Mouse (Mus musculus): ENCODE data around the gene Stk10. TPM values are rescaled to one million over a fixed set of nuclear protein-coding genes. Genes with fewer than 3 reads are reported as not detected.

Stk10 gene
- polyA plus RNA-seq, 1 experiment from 2014 or later: 2.4 TPM

- Histone ChIP-seq H3K27ac (ENCODE audit: low read depth, low read length) (0 out of 2 replicates have a peak overlapping the region, but pooled peaks have one; percentile 6), H3K4me3 (ENCODE audit: low read depth, low read length) (no peak overlapping the region), H3K27me3 (ENCODE audit: control insufficient read depth, insufficient read depth, low read length) (no peaks in the 10 kb centered on the region), H3K4me1 (ENCODE audit: control insufficient read depth, insufficient read depth, low read length) (peaks cover 17% of the 10 kb centered on the region), H3K4me2 (ENCODE audit: low read depth) (no peak overlapping the region), H3K9me3 (ENCODE audit: control insufficient read depth, low read length) (no peaks in the 10 kb centered on the region), H3K36me3 (ENCODE audit: control insufficient read depth, insufficient read depth, low read length) (no peaks in the 10 kb centered on the region), H3K9ac (ENCODE audit: low read length) (no peak overlapping the region)
- peak; percentile 31; the same call in 1 of the 2 replicates for ATAC-seq (ENCODE audit: insufficient read depth, low FRiP score, low TSS enrichment)
- WGBS: 69% methylated on average over 12 of the region's 12 CpGs
- no peak for DNase-seq (ENCODE audit: low spot score)
Observed at GRCm38 (mm10) chr11:32551579-32552297, 18.6 kb downstream of the Stk10 start.

- Histone ChIP-seq H3K4me2 (ENCODE audit: low read depth) (no peak overlapping the region), H3K9me3 (ENCODE audit: control insufficient read depth, low read length) (no peaks in the 10 kb centered on the region), H3K36me3 (ENCODE audit: control insufficient read depth, insufficient read depth, low read length) (no peaks in the 10 kb centered on the region), H3K4me3 (ENCODE audit: low read depth, low read length) (no peak overlapping the region), H3K27me3 (ENCODE audit: control insufficient read depth, insufficient read depth, low read length) (no peaks in the 10 kb centered on the region), H3K9ac (ENCODE audit: low read length) (peak overlapping the region; percentile 10; the same call in 1 of the 2 replicates), H3K27ac (ENCODE audit: low read depth, low read length) (no peak overlapping the region), H3K4me1 (ENCODE audit: control insufficient read depth, insufficient read depth, low read length) (peaks cover 17% of the 10 kb centered on the region)
- WGBS: 67% methylated on average over 13 of the region's 13 CpGs
- ATAC-seq (ENCODE audit: insufficient read depth, low FRiP score, low TSS enrichment): no peak
- no peak for DNase-seq (ENCODE audit: low spot score)
Observed at GRCm38 (mm10) chr11:32552401-32553090, 19.4 kb downstream of the Stk10 start.

GRCm38 (mm10) chr11:32553311-32554140 lies 20.4 kb downstream of the Stk10 start:
- no peak overlapping the region for H3K4me2 ChIP-seq (ENCODE audit: low read depth)
- DNase-seq (ENCODE audit: low spot score) (no peak), ATAC-seq (ENCODE audit: insufficient read depth, low FRiP score, low TSS enrichment) (no peak)
- no peaks in the 10 kb centered on the region for H3K27me3 ChIP-seq (ENCODE audit: control insufficient read depth, insufficient read depth, low read length)
- no peaks in the 10 kb centered on the region for H3K9me3 ChIP-seq (ENCODE audit: control insufficient read depth, low read length)
- no peak overlapping the region for H3K4me3 ChIP-seq (ENCODE audit: low read depth, low read length)
- WGBS: 66% methylated on average over 14 of the region's 14 CpGs
- H3K27ac ChIP-seq (ENCODE audit: low read depth, low read length): no peak overlapping the region
- peaks cover 17% of the 10 kb centered on the region for H3K4me1 ChIP-seq (ENCODE audit: control insufficient read depth, insufficient read depth, low read length)
- no peak overlapping the region for H3K9ac ChIP-seq (ENCODE audit: low read length)
- no peaks in the 10 kb centered on the region for H3K36me3 ChIP-seq (ENCODE audit: control insufficient read depth, insufficient read depth, low read length)

DNA sequence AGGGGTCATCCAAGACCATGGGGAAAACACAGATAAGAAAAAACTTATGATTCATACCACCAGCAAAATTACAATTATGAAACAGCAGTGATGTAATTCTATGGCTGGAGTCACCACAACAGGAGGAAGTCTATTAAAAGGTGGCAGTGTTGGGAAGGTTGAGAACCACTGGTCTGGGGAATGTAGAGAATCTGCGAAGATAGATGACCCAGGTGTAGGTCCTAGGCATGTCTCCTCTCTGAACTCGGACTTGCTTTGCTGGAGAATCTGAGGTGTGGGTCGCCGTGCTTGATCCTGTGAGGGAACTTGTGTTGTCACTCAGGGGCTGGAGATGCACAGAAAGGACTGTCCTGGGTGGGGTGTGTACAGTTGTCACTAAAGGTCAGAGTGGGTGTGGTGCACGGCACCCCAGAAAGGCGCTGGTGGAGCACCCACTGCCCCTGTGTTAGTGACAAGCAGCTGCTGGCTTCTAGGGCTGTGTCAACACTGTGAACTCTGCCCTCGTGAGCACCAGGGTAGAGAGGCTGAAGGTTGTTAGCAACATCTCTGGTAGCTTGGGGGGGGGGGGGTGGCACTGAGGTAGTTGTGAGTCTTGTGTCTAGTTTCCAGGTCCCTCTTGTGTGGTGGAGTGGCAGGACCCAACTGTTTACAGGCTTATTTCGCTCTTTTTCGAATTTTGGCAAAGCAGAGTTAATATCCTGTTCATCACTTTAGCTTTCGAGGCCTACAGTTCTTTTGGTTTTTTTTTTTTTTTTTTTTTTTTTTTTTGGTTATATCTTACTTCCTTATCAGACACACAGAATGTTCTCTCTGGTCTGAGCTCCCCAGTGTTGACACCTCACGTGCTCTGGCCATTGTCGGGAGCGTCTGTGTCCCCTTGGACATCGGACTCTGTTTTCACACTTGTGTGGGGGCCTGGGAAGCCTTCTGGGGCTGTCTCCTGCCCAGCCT lies 21.3 kb downstream of the Stk10 start:
- H3K4me1 ChIP-seq (ENCODE audit: control insufficient read depth, insufficient read depth, low read length): peaks cover 17% of the 10 kb centered on the region
- DNase-seq (ENCODE audit: low spot score) (no peak), ATAC-seq (ENCODE audit: insufficient read depth, low FRiP score, low TSS enrichment) (no peak)
- no peak overlapping the region for H3K4me2 ChIP-seq (ENCODE audit: low read depth)
- H3K4me3 ChIP-seq (ENCODE audit: low read depth, low read length): no peak overlapping the region
- 87% methylated on average over 14 of the region's 14 CpGs for WGBS
- H3K36me3 ChIP-seq (ENCODE audit: control insufficient read depth, insufficient read depth, low read length): no peaks in the 10 kb centered on the region
- H3K27ac ChIP-seq (ENCODE audit: low read depth, low read length): no peak overlapping the region
- no peak overlapping the region for H3K9ac ChIP-seq (ENCODE audit: low read length)
- H3K9me3 ChIP-seq (ENCODE audit: control insufficient read depth, low read length): no peaks in the 10 kb centered on the region
- no peaks in the 10 kb centered on the region for H3K27me3 ChIP-seq (ENCODE audit: control insufficient read depth, insufficient read depth, low read length)

DNA sequence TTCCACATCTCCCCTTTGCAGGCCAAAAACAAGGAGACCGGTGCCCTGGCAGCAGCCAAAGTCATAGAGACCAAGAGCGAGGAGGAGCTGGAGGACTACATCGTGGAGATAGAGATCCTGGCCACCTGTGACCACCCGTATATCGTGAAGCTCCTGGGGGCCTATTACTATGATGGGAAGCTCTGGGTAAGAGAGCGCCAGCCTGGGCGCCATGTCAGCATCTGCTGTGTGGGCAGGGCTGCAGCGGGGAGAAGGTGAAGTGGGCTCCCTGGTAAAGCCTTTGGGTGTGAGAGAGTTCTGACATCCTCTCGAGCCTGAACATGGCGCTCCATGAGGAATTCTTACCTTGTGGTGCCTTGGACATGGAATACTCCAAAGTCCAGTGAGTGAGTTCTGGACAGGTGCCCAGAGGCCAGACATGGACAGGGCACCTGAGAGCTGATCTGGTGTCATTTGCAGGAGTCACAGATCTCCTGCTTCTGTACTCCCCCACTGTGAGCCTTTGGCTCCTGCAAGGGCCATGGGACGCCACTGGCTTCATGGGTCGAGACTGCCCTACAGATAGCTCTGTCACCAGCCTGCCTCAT lies 22.1 kb downstream of the Stk10 start:
- no peak overlapping the region for H3K9ac ChIP-seq (ENCODE audit: low read length)
- H3K4me3 ChIP-seq (ENCODE audit: low read depth, low read length): no peak overlapping the region
- WGBS: 89% methylated on average over 12 of the region's 12 CpGs
- ATAC-seq (ENCODE audit: insufficient read depth, low FRiP score, low TSS enrichment): no peak
- H3K36me3 ChIP-seq (ENCODE audit: control insufficient read depth, insufficient read depth, low read length): no peaks in the 10 kb centered on the region
- H3K27ac ChIP-seq (ENCODE audit: low read depth, low read length): no peak overlapping the region
- no peaks in the 10 kb centered on the region for H3K9me3 ChIP-seq (ENCODE audit: control insufficient read depth, low read length)
- H3K4me2 ChIP-seq (ENCODE audit: low read depth): no peak overlapping the region
- no peak for DNase-seq (ENCODE audit: low spot score)
- H3K4me1 ChIP-seq (ENCODE audit: control insufficient read depth, insufficient read depth, low read length): peaks cover 17% of the 10 kb centered on the region
- no peaks in the 10 kb centered on the region for H3K27me3 ChIP-seq (ENCODE audit: control insufficient read depth, insufficient read depth, low read length)

DNA sequence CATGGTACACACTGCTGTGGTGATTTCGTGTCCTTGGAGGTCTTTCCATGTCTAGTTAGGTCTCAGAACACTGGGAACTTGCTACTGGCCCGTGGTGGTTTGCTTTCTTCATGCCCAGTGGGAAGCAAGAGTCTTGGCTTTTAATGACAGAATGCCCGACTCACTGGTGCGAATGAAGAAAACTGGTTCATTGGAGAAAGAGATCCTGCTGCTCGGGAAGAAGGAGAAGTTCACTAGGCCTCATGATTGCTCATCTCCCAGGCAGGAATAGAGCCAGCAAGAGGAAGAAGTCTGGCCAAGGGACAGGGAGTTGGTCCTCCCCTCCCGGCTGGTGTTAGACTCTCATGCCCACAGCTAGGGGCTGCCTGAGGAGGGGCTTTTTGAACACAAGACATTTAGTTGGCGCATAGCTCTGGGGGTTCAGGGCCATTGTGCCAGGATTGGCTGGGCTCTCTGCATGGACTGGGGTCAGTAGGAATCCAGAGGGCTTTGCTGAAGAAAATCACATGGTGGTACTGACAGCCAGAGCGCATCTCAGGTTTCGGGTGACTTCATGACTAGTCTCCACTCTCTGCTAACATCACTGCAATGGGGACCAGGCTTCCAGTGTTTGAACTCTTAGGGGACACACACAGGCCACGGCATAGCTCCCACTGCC lies 23.4 kb downstream of the Stk10 start:
- WGBS: 80% methylated on average over 10 of the region's 10 CpGs

GRCm38 (mm10) chr11:32558026-32558425 lies 24.9 kb downstream of the Stk10 start:
- Histone ChIP-seq H3K9me3 (ENCODE audit: control insufficient read depth, low read length) (no peaks in the 10 kb centered on the region), H3K4me3 (ENCODE audit: low read depth, low read length) (no peak overlapping the region), H3K4me1 (ENCODE audit: control insufficient read depth, insufficient read depth, low read length) (peaks cover 6% of the 10 kb centered on the region), H3K27ac (ENCODE audit: low read depth, low read length) (no peak overlapping the region), H3K27me3 (ENCODE audit: control insufficient read depth, insufficient read depth, low read length) (no peaks in the 10 kb centered on the region), H3K9ac (ENCODE audit: low read length) (no peak overlapping the region), H3K4me2 (ENCODE audit: low read depth) (no peak overlapping the region), H3K36me3 (ENCODE audit: control insufficient read depth, insufficient read depth, low read length) (no peaks in the 10 kb centered on the region)
- 94% methylated on average over 4 of the region's 4 CpGs for WGBS
- no peak for DNase-seq (ENCODE audit: low spot score)
- ATAC-seq (ENCODE audit: insufficient read depth, low FRiP score, low TSS enrichment): no peak

More for the DNA sequence above, 23.4 kb downstream of the Stk10 start:
- no peaks in the 10 kb centered on the region for H3K36me3 ChIP-seq (ENCODE audit: control insufficient read depth, insufficient read depth, low read length)
- DNase-seq (ENCODE audit: low spot score) (no peak), ATAC-seq (ENCODE audit: insufficient read depth, low FRiP score, low TSS enrichment) (no peak)
- peaks cover 17% of the 10 kb centered on the region for H3K4me1 ChIP-seq (ENCODE audit: control insufficient read depth, insufficient read depth, low read length)
- H3K27ac ChIP-seq (ENCODE audit: low read depth, low read length): no peak overlapping the region
- H3K9me3 ChIP-seq (ENCODE audit: control insufficient read depth, low read length): no peaks in the 10 kb centered on the region
- H3K4me3 ChIP-seq (ENCODE audit: low read depth, low read length): no peak overlapping the region
- H3K9ac ChIP-seq (ENCODE audit: low read length): no peak overlapping the region
- no peak overlapping the region for H3K4me2 ChIP-seq (ENCODE audit: low read depth)
- no peaks in the 10 kb centered on the region for H3K27me3 ChIP-seq (ENCODE audit: control insufficient read depth, insufficient read depth, low read length)

All from neural tube, embryonic 11.5 days (tissue).